Mouse (Mus musculus): Measurements from ENCODE around the gene Sh2d5. TPM values are rescaled to one million over a fixed set of nuclear protein-coding genes. Genes with fewer than 3 reads are reported as not detected.

Sh2d5 gene
- total and polyA plus RNA-seq, 2 experiments: under 0.01 to 0.44 TPM

GRCm38 (mm10) chr4:138219331-138219730 lies 30.9 kb upstream of the Sh2d5 start:
- TF ChIP-seq CTCF (IDR thresholded peaks at IDR 0.05; ENCODE audit: low read depth, low read length) (no peak), POLR2A (IDR thresholded peaks at IDR 0.05; ENCODE audit: extremely low read depth, insufficient read depth, low read length) (no peak)
- WGBS: 39% methylated on average over 5 of the region's 5 CpGs
- Histone ChIP-seq H3K36me3 (ENCODE audit: control insufficient read depth, insufficient read depth, low read length) (peaks cover 25% of the 10 kb centered on the region), H3K4me1 (ENCODE audit: control insufficient read depth, insufficient read depth, low read length) (peaks cover 23% of the 10 kb centered on the region), H3K27me3 (ENCODE audit: control insufficient read depth, insufficient read depth, low read length) (no peaks in the 10 kb centered on the region), H3K79me2 (ENCODE audit: control insufficient read depth, insufficient read depth, low read length) (peaks cover 20% of the 10 kb centered on the region), H3K9ac (ENCODE audit: low read depth, low read length) (0 out of 2 replicates have a peak overlapping the region, but pooled peaks have one; percentile 1), H3K4me3 (ENCODE audit: insufficient read depth, low read depth, low read length) (no peak overlapping the region), H3K27ac (replicated peaks; ENCODE audit: insufficient read depth, low read depth, low read length) (no peak overlapping the region)
- DNase-seq (ENCODE audit: extremely low read depth, low read depth, low spot score): peak; percentile 44

- no peak overlapping the region for H3K4me3 ChIP-seq (ENCODE audit: insufficient read depth, low read depth, low read length)
- H3K9ac ChIP-seq (ENCODE audit: low read depth, low read length): no peak overlapping the region
- WGBS: 21% methylated on average over 7 of the region's 7 CpGs
- no peak overlapping the region for H3K27ac ChIP-seq (replicated peaks; ENCODE audit: insufficient read depth, low read depth, low read length)
- H3K27me3 ChIP-seq (ENCODE audit: control insufficient read depth, insufficient read depth, low read length): no peaks in the 10 kb centered on the region
- peaks cover 34% of the 10 kb centered on the region for H3K36me3 ChIP-seq (ENCODE audit: control insufficient read depth, insufficient read depth, low read length)
- peaks cover 21% of the 10 kb centered on the region for H3K4me1 ChIP-seq (ENCODE audit: control insufficient read depth, insufficient read depth, low read length)
- peak; percentile 52 for DNase-seq (ENCODE audit: extremely low read depth, low read depth, low spot score)
- TF ChIP-seq CTCF (IDR thresholded peaks at IDR 0.05; ENCODE audit: low read depth, low read length): no peak
- TF ChIP-seq POLR2A (IDR thresholded peaks at IDR 0.05; ENCODE audit: extremely low read depth, insufficient read depth, low read length): no peak
- H3K79me2 ChIP-seq (ENCODE audit: control insufficient read depth, insufficient read depth, low read length): peaks cover 20% of the 10 kb centered on the region
These were observed 29.4 kb upstream of the Sh2d5 start for GRCm38 (mm10) chr4:138220761-138221160.

- Histone ChIP-seq H3K27ac (replicated peaks; ENCODE audit: insufficient read depth, low read depth, low read length) (no peak overlapping the region), H3K4me3 (ENCODE audit: insufficient read depth, low read depth, low read length) (no peak overlapping the region), H3K27me3 (ENCODE audit: control insufficient read depth, insufficient read depth, low read length) (no peaks in the 10 kb centered on the region), H3K9ac (ENCODE audit: low read depth, low read length) (no peak overlapping the region), H3K79me2 (ENCODE audit: control insufficient read depth, insufficient read depth, low read length) (peaks cover 20% of the 10 kb centered on the region), H3K36me3 (ENCODE audit: control insufficient read depth, insufficient read depth, low read length) (peaks cover 39% of the 10 kb centered on the region), H3K4me1 (ENCODE audit: control insufficient read depth, insufficient read depth, low read length) (peaks cover 20% of the 10 kb centered on the region)
- 72% methylated on average over 5 of the region's 5 CpGs for WGBS
- no peak for TF ChIP-seq POLR2A (IDR thresholded peaks at IDR 0.05; ENCODE audit: extremely low read depth, insufficient read depth, low read length)
- TF ChIP-seq CTCF (IDR thresholded peaks at IDR 0.05; ENCODE audit: low read depth, low read length): no peak
- DNase-seq (ENCODE audit: extremely low read depth, low read depth, low spot score): no peak
These were observed 28.8 kb upstream of the Sh2d5 start for GRCm38 (mm10) chr4:138221406-138221805.

GRCm38 (mm10) chr4:138222396-138222795 lies 27.8 kb upstream of the Sh2d5 start:
- Histone ChIP-seq H3K27me3 (ENCODE audit: control insufficient read depth, insufficient read depth, low read length) (no peaks in the 10 kb centered on the region), H3K36me3 (ENCODE audit: control insufficient read depth, insufficient read depth, low read length) (peaks cover 46% of the 10 kb centered on the region), H3K4me3 (ENCODE audit: insufficient read depth, low read depth, low read length) (no peak overlapping the region), H3K9ac (ENCODE audit: low read depth, low read length) (no peak overlapping the region), H3K79me2 (ENCODE audit: control insufficient read depth, insufficient read depth, low read length) (peaks cover 17% of the 10 kb centered on the region), H3K27ac (replicated peaks; ENCODE audit: insufficient read depth, low read depth, low read length) (no peak overlapping the region), H3K4me1 (ENCODE audit: control insufficient read depth, insufficient read depth, low read length) (peaks cover 20% of the 10 kb centered on the region)
- no peak for DNase-seq (ENCODE audit: extremely low read depth, low read depth, low spot score)
- WGBS: 88% methylated on average over 5 of the region's 5 CpGs
- TF ChIP-seq CTCF (IDR thresholded peaks at IDR 0.05; ENCODE audit: low read depth, low read length) (no peak), POLR2A (IDR thresholded peaks at IDR 0.05; ENCODE audit: extremely low read depth, insufficient read depth, low read length) (no peak)

GRCm38 (mm10) chr4:138223623-138224022 lies 26.6 kb upstream of the Sh2d5 start:
- peaks cover 13% of the 10 kb centered on the region for H3K4me1 ChIP-seq (ENCODE audit: control insufficient read depth, insufficient read depth, low read length)
- H3K27ac ChIP-seq (replicated peaks; ENCODE audit: insufficient read depth, low read depth, low read length): no peak overlapping the region
- H3K9ac ChIP-seq (ENCODE audit: low read depth, low read length): no peak overlapping the region
- no peaks in the 10 kb centered on the region for H3K27me3 ChIP-seq (ENCODE audit: control insufficient read depth, insufficient read depth, low read length)
- H3K4me3 ChIP-seq (ENCODE audit: insufficient read depth, low read depth, low read length): no peak overlapping the region
- TF ChIP-seq CTCF (IDR thresholded peaks at IDR 0.05; ENCODE audit: low read depth, low read length): no peak
- 88% methylated on average over 10 of the region's 10 CpGs for WGBS
- H3K79me2 ChIP-seq (ENCODE audit: control insufficient read depth, insufficient read depth, low read length): peaks cover 15% of the 10 kb centered on the region; the same call in 1 of the 2 replicates
- H3K36me3 ChIP-seq (ENCODE audit: control insufficient read depth, insufficient read depth, low read length): peaks cover 56% of the 10 kb centered on the region
- DNase-seq (ENCODE audit: extremely low read depth, low read depth, low spot score): no peak

- TF ChIP-seq POLR2A (IDR thresholded peaks at IDR 0.05; ENCODE audit: extremely low read depth, insufficient read depth, low read length) (no peak), CTCF (IDR thresholded peaks at IDR 0.05; ENCODE audit: low read depth, low read length) (no peak)
- no peak for DNase-seq (ENCODE audit: extremely low read depth, low read depth, low spot score)
- peaks cover 26% of the 10 kb centered on the region for H3K36me3 ChIP-seq (ENCODE audit: control insufficient read depth, insufficient read depth, low read length)
These were observed 3.2 kb upstream of the Sh2d5 start for GRCm38 (mm10) chr4:138246756-138247665.

More at GRCm38 (mm10) chr4:138246756-138247665, 3.2 kb upstream of the Sh2d5 start:
- H3K4me3 ChIP-seq (ENCODE audit: insufficient read depth, low read depth, low read length): no peak overlapping the region
- H3K79me2 ChIP-seq (ENCODE audit: control insufficient read depth, insufficient read depth, low read length): no peaks in the 10 kb centered on the region
- no peaks in the 10 kb centered on the region for H3K4me1 ChIP-seq (ENCODE audit: control insufficient read depth, insufficient read depth, low read length)
- H3K9ac ChIP-seq (ENCODE audit: low read depth, low read length): no peak overlapping the region
- no peak overlapping the region for H3K27ac ChIP-seq (replicated peaks; ENCODE audit: insufficient read depth, low read depth, low read length)
- H3K27me3 ChIP-seq (ENCODE audit: control insufficient read depth, insufficient read depth, low read length): peaks cover 8% of the 10 kb centered on the region; the same call in 1 of the 2 replicates
- WGBS: 84% methylated on average over 27 of the region's 27 CpGs
